ENCODE assay signal across 8 mouse cellular contexts in genomic region chr4:135963457-135964193, GRCm38 (mm10). TPM values are rescaled to one million over a fixed set of nuclear protein-coding genes. Genes with fewer than 3 reads are reported as not detected.
DNase-seq lines count a peak whose midpoint lies in the region; ATAC-seq lines count a peak whose summit lies in the region.

Gene Gale, plus strand, starts transcription at chr4:135963727.

- no peaks in the 10 kb centered on the region for H3K9me3 ChIP-seq in heart, embryonic 14.5 days (ENCODE audit: control insufficient read depth, low read length)
- no peaks in the 10 kb centered on the region for H3K9me3 ChIP-seq in liver, embryonic 15.5 days (replicated peaks)
- H3K9me3 ChIP-seq in neural tube, embryonic 12.5 days = no peaks in the 10 kb centered on the region

- ATAC-seq in heart, embryonic 14.5 days (ENCODE audit: insufficient number of reproducible peaks, insufficient read depth, low FRiP score, low read depth) = peak; percentile 90
- peak; percentile 90 for ATAC-seq in liver, embryonic 15.5 days (ENCODE audit: insufficient read depth)
- peak; percentile 94 for ATAC-seq in neural tube, embryonic 12.5 days (ENCODE audit: low FRiP score, low read depth)

- H3K27me3 ChIP-seq in heart, embryonic 14.5 days (ENCODE audit: control insufficient read depth, insufficient read depth, low read length) = no peaks in the 10 kb centered on the region
- no peaks in the 10 kb centered on the region for H3K27me3 ChIP-seq in liver, embryonic 15.5 days
- H3K27me3 ChIP-seq in neural tube, embryonic 12.5 days (replicated peaks) = no peaks in the 10 kb centered on the region

- H3K9ac ChIP-seq in heart, embryonic 14.5 days (ENCODE audit: low read length) = peak within 1 kb of the TSS; percentile 93
- peak within 1 kb of the TSS; percentile 82 for H3K9ac ChIP-seq in liver, embryonic 15.5 days
- H3K9ac ChIP-seq in neural tube, embryonic 12.5 days = peak within 1 kb of the TSS; percentile 82

- H3K4me3 ChIP-seq in heart, embryonic 14.5 days (ENCODE audit: control insufficient read depth in 1 of 2, insufficient read depth in 1 of 2, low read depth in 1 of 2, low read length in 2 of 2) = peak within 1 kb of the TSS; percentile 74 to 83
- peak within 1 kb of the TSS; percentile 76 for H3K4me3 ChIP-seq in liver, embryonic 15.5 days (replicated peaks)
- H3K4me3 ChIP-seq in neural tube, embryonic 12.5 days = peak within 1 kb of the TSS; percentile 66

- peak within 1 kb of the TSS; percentile 94 for H3K4me2 ChIP-seq in heart, embryonic 14.5 days (ENCODE audit: low read length)
- H3K4me2 ChIP-seq in liver, embryonic 15.5 days = peak within 1 kb of the TSS; percentile 99
- H3K4me2 ChIP-seq in neural tube, embryonic 12.5 days (replicated peaks) = peak within 1 kb of the TSS; percentile 78

- peak within 1 kb of the TSS; percentile 75 to 93 for H3K27ac ChIP-seq in heart, embryonic 14.5 days (replicated peaks in 1 of 2; ENCODE audit: control insufficient read depth in 1 of 2, insufficient read depth in 1 of 2, low read depth in 2 of 2, low read length in 2 of 2)
- peak within 1 kb of the TSS; percentile 76 for H3K27ac ChIP-seq in liver, embryonic 15.5 days (replicated peaks)
- H3K27ac ChIP-seq in neural tube, embryonic 12.5 days = peak within 1 kb of the TSS; percentile 57; the same call in 1 of the 2 replicates

- peak; percentile 91 for DNase-seq in CD8-positive naive resting alpha-beta T cell, adult 2 months (ENCODE audit: low read depth in 2 of 2, low spot score in 2 of 2)
- peak; percentile 95 for DNase-seq in c-Kit-negative CD71-positive TER-119-positive erythroid progenitor cells, embryonic 14.5 days (ENCODE audit: low read depth, low spot score)
- DNase-seq in fibroblast of lung, adult 2 months (ENCODE audit: low read depth) = peak; percentile 91
- peak; percentile 97 for DNase-seq in kidney, postnatal 14 days
- peak; percentile 97 for DNase-seq in telencephalon, adult 2 months (ENCODE audit: low read depth, low spot score)

- H3K36me3 ChIP-seq in heart, embryonic 14.5 days (ENCODE audit: control insufficient read depth, insufficient read depth, low read length) = peaks cover 63% of the 10 kb centered on the region
- peaks cover 55% of the 10 kb centered on the region for H3K36me3 ChIP-seq in liver, embryonic 15.5 days (replicated peaks)
- H3K36me3 ChIP-seq in neural tube, embryonic 12.5 days = peaks cover 47% of the 10 kb centered on the region

- under 1% methylated on average over 56 of the region's 56 CpGs for WGBS in heart, embryonic 14.5 days
- under 1% methylated on average over 56 of the region's 56 CpGs for WGBS in liver, embryonic 15.5 days (ENCODE audit: insufficient replicate concordance)
- under 1% methylated on average over 56 of the region's 56 CpGs for WGBS in neural tube, embryonic 12.5 days

- H3K4me1 ChIP-seq in heart, embryonic 14.5 days (ENCODE audit: control insufficient read depth in 2 of 2, insufficient read depth in 2 of 2, low read length in 2 of 2) = peaks cover 6 to 17% of the 10 kb centered on the region in 2 experiments
- H3K4me1 ChIP-seq in liver, embryonic 15.5 days (replicated peaks) = peaks cover 50% of the 10 kb centered on the region
- H3K4me1 ChIP-seq in neural tube, embryonic 12.5 days = peaks cover 15% of the 10 kb centered on the region

RNA-seq across cellular contexts. Expression of gene Gale, which starts in this region (rescaled TPM):
- polyA plus RNA-seq in heart, embryonic 14.5 days (2014; fragmentation: Nextera tagmentation; extraction: Ambion mirVana) = 16.8 and 19.0 TPM in 2 replicates
- 38.6 and 46.9 TPM in 2 replicates for polyA plus RNA-seq in liver, embryonic 15.5 days (2015; fragmentation: Nextera tagmentation; extraction: Ambion mirVana)
- 34.8 and 38.9 TPM in 2 replicates for polyA plus RNA-seq in neural tube, embryonic 12.5 days (2016; fragmentation: Nextera tagmentation; extraction: Ambion mirVana)

Comparison
In these comparisons a context has a peak if more than half of its experiments do, and no peak if none do; other contexts are left out.
1. Peak in every context shown above with its lines: DNase-seq, ATAC-seq, H3K4me3 ChIP-seq and H3K27ac ChIP-seq.